Mouse (Mus musculus) E14TG2a.4 (cell line): ENCODE data around the gene Eif3m.

Experiments
- H3K27me3 ChIP-seq: 2 replicates; pipeline ENCODE4 v1.6.1; 2014; ENCODE audit warnings: low read length, control low read depth; ENCODE audit not compliant: insufficient read depth
- H3K36me3 ChIP-seq: 2 replicates; pipeline ENCODE4 v1.6.1; 2014; ENCODE audit warnings: low read length, control low read depth; ENCODE audit not compliant: insufficient read depth
- H3K4me1 ChIP-seq: replicated peaks from 2 replicates; pipeline ENCODE4 v1.6.1; 2014; ENCODE audit warnings: low read depth, low read length, control low read depth
- H3K4me3 ChIP-seq: replicated peaks from 2 replicates; pipeline ENCODE4 v1.5.1; 2014; ENCODE audit warnings: mild to moderate bottlenecking, low read length
- H3K9me3 ChIP-seq: 2 replicates; pipeline ENCODE4 v1.6.1; 2014; ENCODE audit warnings: low read length, control low read depth
- CTCF ChIP-seq: conservative IDR thresholded peaks from 2 replicates; pipeline ENCODE4 v1.5.1; 2014; ENCODE audit warnings: low read length
- NANOG ChIP-seq: IDR thresholded peaks from 2 replicates; pipeline ENCODE4 v1.6.1; 2014; ENCODE audit warnings: borderline replicate concordance, low read length, mixed read lengths
- POU5F1 ChIP-seq: IDR thresholded peaks from 2 replicates; pipeline ENCODE4 v1.6.1; 2014; ENCODE audit warnings: low read length, borderline replicate concordance

Eif3m gene

GRCm38 (mm10) chr2:104988974-104989373, 27.9 kb downstream of the Eif3m start:
- H3K4me1 ChIP-seq, result no peaks in the 10 kb centered on the region; the same call in 1 of the 2 replicates
- H3K9me3 ChIP-seq, result no peaks in the 10 kb centered on the region
- no peak overlapping the region for H3K4me3 ChIP-seq
- no peak for TF ChIP-seq POU5F1
- no peak for TF ChIP-seq CTCF
- no peak for TF ChIP-seq NANOG
- peaks cover 16% of the 10 kb centered on the region; the same call in 1 of the 2 replicates for H3K36me3 ChIP-seq
- no peaks in the 10 kb centered on the region for H3K27me3 ChIP-seq

DNA sequence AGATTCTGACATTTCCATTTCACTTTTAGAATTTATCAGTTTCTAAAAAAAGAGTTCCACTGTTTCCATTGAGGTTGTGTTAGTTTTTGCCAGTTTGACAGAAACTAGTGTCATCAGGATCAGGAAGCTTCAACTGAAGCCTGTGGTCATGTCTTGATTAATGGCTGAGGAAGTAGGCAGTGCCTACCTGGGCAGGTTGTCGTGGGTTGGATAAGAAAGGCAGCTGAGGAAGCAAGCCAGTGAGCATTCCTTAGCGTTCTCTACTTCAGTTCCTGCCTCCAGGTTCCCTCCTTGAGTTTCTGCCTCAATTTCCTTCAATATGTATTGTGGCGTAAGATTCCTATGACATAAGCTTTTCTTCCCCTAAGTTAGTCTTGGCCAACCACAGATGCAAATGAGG, 31.1 kb downstream of the Eif3m start:
- no peaks in the 10 kb centered on the region for H3K36me3 ChIP-seq

DNA sequence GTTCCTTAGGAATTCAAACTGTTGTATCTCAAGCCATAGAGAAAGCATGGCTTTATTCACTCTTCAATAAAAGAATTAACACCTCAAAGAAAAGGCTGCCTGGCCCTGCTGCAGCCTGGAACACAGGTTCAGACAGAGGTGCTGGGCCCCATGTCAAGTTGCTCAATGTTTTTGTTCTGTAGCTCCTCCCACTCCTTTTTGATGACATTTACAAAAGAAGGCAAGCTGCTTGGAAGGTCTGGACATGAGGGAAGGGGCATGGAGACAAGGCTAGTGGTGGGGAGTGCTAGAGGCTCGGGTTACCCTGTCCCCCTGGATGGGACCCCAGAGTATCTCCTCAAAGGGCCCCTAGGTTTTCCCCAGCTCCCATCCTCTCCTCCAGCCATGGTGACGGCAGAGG, 35.2 kb downstream of the Eif3m start:
- H3K4me3 ChIP-seq, result no peak overlapping the region
- H3K27me3 ChIP-seq, result no peaks in the 10 kb centered on the region
- H3K4me1 ChIP-seq, result peaks cover 10% of the 10 kb centered on the region

More for the DNA sequence above, 31.1 kb downstream of the Eif3m start:
- Histone ChIP-seq H3K4me3 (no peak overlapping the region), H3K27me3 (no peaks in the 10 kb centered on the region), H3K9me3 (no peaks in the 10 kb centered on the region), H3K4me1 (peaks cover 10% of the 10 kb centered on the region)
- TF ChIP-seq POU5F1 (no peak), NANOG (no peak), CTCF (no peak)

GRCm38 (mm10) chr2:104964492-104964891, 52.4 kb downstream of the Eif3m start:
- no peaks in the 10 kb centered on the region for H3K27me3 ChIP-seq
- TF ChIP-seq CTCF (no peak), NANOG (no peak), POU5F1 (no peak)
- no peaks in the 10 kb centered on the region for H3K4me1 ChIP-seq
- H3K9me3 ChIP-seq, result no peaks in the 10 kb centered on the region
- H3K4me3 ChIP-seq, result no peak overlapping the region
- H3K36me3 ChIP-seq, result no peaks in the 10 kb centered on the region

More for the DNA sequence above, 35.2 kb downstream of the Eif3m start:
- no peak for TF ChIP-seq NANOG
- TF ChIP-seq POU5F1, result no peak
- TF ChIP-seq CTCF, result no peak
- H3K9me3 ChIP-seq, result no peaks in the 10 kb centered on the region
- no peaks in the 10 kb centered on the region for H3K36me3 ChIP-seq
